Mouse (Mus musculus): ENCODE measurements around the gene Ranbp10.

Ranbp10 gene

GRCm38 (mm10) chr8:105788927-105789326, 38.2 kb downstream of the Ranbp10 start:
- DNase-seq (ENCODE audit: inconsistent ontology term): no peak

- no peak for DNase-seq (ENCODE audit: inconsistent ontology term)
These were observed 38.9 kb downstream of the Ranbp10 start for GRCm38 (mm10) chr8:105788241-105788640.

GRCm38 (mm10) chr8:105780298-105780697, 46.9 kb downstream of the Ranbp10 start:
- DNase-seq (ENCODE audit: inconsistent ontology term): no peak

GRCm38 (mm10) chr8:105777833-105778232, 49.3 kb downstream of the Ranbp10 start:
- DNase-seq (ENCODE audit: inconsistent ontology term): no peak

GRCm38 (mm10) chr8:105774498-105774897, 52.7 kb downstream of the Ranbp10 start:
- DNase-seq (ENCODE audit: inconsistent ontology term): no peak

GRCm38 (mm10) chr8:105773441-105773861, 53.7 kb downstream of the Ranbp10 start:
- no peak for DNase-seq (ENCODE audit: inconsistent ontology term)

GRCm38 (mm10) chr8:105771398-105772175, 55.6 kb downstream of the Ranbp10 start:
- no peak for DNase-seq (ENCODE audit: inconsistent ontology term)

GRCm38 (mm10) chr8:105770609-105771008, 56.5 kb downstream of the Ranbp10 start:
- no peak for DNase-seq (ENCODE audit: inconsistent ontology term)

- DNase-seq (ENCODE audit: inconsistent ontology term): no peak
These were observed 58.5 kb downstream of the Ranbp10 start for GRCm38 (mm10) chr8:105768485-105769257.

- peak; percentile 98 for DNase-seq (ENCODE audit: inconsistent ontology term)
These were observed 68.7 kb downstream of the Ranbp10 start, which contains the start of gene Gfod2 for GRCm38 (mm10) chr8:105758277-105759108. TSS of gene Gfod2 (minus strand) at chr8:105758664.

GRCm38 (mm10) chr8:105757796-105758276, 69.3 kb downstream of the Ranbp10 start:
- no peak for DNase-seq (ENCODE audit: inconsistent ontology term)

- no peak for DNase-seq (ENCODE audit: inconsistent ontology term)
These were observed 72.5 kb downstream of the Ranbp10 start for GRCm38 (mm10) chr8:105754688-105755087.

GRCm38 (mm10) chr8:105753916-105754315, 73.2 kb downstream of the Ranbp10 start:
- no peak for DNase-seq (ENCODE audit: inconsistent ontology term)

- peak; percentile 96 for DNase-seq (ENCODE audit: inconsistent ontology term)
These were observed 76.5 kb downstream of the Ranbp10 start for GRCm38 (mm10) chr8:105750606-105751005.

GRCm38 (mm10) chr8:105743301-105743700, 83.8 kb downstream of the Ranbp10 start:
- no peak for DNase-seq (ENCODE audit: inconsistent ontology term)

GRCm38 (mm10) chr8:105739216-105739615, 87.9 kb downstream of the Ranbp10 start:
- no peak for DNase-seq (ENCODE audit: inconsistent ontology term)

- no peak for DNase-seq (ENCODE audit: inconsistent ontology term)
These were observed 95.0 kb downstream of the Ranbp10 start for GRCm38 (mm10) chr8:105732186-105732585.

- DNase-seq (ENCODE audit: inconsistent ontology term): no peak
These were observed 99.6 kb downstream of the Ranbp10 start for GRCm38 (mm10) chr8:105727397-105728124.

GRCm38 (mm10) chr8:105725726-105726125, 101.4 kb downstream of the Ranbp10 start:
- DNase-seq (ENCODE audit: inconsistent ontology term): no peak

GRCm38 (mm10) chr8:105722861-105723260, 104.3 kb downstream of the Ranbp10 start:
- DNase-seq (ENCODE audit: inconsistent ontology term): no peak

- DNase-seq (ENCODE audit: inconsistent ontology term): no peak
These were observed 107.5 kb downstream of the Ranbp10 start for GRCm38 (mm10) chr8:105719637-105720036.

Measured in Muller cell, postnatal 12 days (primary cell).